Mouse (Mus musculus) cerebellum, adult 2 months (tissue): ENCODE measurements around the gene Art4.

Experiments used
- CTCF ChIP-seq: fragments of 200-500 bp; IDR thresholded peaks from 2 replicates; pipeline ENCODE4 v1.5.1; 2011; ENCODE audit warnings: low read depth, mild to moderate bottlenecking, control low read depth, low read length, moderate library complexity, borderline replicate concordance; ENCODE audit not compliant: insufficient read depth
- POLR2A ChIP-seq: fragments of 200-500 bp; IDR thresholded peaks from 2 replicates; pipeline ENCODE4 v1.6.1; 2011; ENCODE audit warnings: low read length, control low read depth, borderline replicate concordance; ENCODE audit not compliant: insufficient read depth

DNA sequence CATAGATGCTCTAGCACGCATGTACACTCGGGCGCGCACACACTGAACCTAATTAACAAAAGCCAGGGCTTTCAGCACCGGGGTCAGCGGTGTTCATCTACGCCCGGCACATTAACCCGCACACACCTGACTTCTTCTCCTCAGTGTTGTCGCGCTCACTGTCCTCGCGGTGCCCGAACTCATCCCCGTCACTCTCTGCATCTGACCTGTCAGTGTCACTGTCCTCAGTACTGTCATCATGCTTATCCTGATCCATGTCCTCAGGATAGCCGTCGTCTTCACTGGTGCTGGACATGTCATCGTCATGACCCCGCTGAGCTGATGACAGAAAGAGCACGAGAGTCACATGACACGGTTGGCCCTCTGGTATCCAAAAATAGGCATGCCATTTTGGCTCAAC, 37.2 kb downstream of the Art4 start:
- TF ChIP-seq CTCF (no peak), POLR2A (no peak)
